Mouse (Mus musculus) fibroblast of lung, adult 2 months (primary cell): Measurements from ENCODE around the gene Plcb4.

Source experiments
- DNase-seq: peaks from one replicate; pipeline ENCODE4 v3.0.0-alpha.2; 2011; ENCODE audit warnings: low read depth

The Plcb4 gene

GRCm38 (mm10) chr2:135810841-135811240 is 152.0 kb downstream of the Plcb4 start:
- DNase-seq, result no peak

GRCm38 (mm10) chr2:135811453-135812101 is 152.8 kb downstream of the Plcb4 start:
- no peak for DNase-seq

DNA sequence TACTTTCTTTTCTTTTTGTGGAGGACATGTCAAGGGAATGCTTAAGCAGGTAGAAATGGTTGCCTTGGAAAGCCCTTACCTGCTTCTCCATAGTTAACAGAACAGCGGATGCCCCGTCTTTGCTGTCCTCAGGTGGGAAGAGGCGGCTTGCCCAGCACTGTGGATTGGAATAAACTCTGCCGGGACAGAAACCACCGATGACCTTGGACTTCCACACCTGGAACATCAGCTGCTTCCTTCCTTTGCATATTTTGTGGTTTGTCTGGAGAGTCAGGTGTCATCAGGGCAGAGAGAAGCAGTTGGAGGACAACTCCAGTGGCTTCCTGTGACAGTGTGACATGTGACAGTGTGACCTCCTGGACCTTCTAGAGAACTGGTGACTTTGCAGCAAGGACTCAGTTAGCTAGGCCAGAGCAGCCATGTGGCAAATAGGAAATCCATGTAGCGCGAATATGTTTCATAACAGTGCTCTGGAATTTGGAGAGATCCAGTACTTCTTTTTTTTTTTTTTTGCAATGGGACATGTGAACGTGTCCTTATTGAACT is 154.0 kb downstream of the Plcb4 start:
- no peak for DNase-seq

GRCm38 (mm10) chr2:135820691-135821090 is 161.9 kb downstream of the Plcb4 start:
- no peak for DNase-seq

DNA sequence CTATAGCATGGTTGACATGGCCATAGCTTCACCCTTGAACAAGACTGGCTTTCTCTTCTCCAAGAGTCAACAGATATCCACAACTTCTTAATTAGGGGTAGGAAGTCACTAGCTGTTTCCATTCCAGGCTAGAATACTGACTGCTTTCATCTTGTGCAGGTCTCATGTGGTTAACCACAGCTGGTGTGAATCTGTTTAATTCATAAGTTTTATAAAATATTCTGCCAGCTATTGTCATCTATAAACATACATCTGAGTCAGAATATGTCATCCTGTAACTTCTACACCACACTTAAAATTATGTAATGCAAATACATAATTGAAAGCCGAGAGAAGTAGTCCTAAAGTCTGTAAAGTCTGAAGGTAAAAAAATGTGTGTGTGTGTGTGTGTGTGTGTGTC is 164.9 kb downstream of the Plcb4 start:
- no peak for DNase-seq

DNA sequence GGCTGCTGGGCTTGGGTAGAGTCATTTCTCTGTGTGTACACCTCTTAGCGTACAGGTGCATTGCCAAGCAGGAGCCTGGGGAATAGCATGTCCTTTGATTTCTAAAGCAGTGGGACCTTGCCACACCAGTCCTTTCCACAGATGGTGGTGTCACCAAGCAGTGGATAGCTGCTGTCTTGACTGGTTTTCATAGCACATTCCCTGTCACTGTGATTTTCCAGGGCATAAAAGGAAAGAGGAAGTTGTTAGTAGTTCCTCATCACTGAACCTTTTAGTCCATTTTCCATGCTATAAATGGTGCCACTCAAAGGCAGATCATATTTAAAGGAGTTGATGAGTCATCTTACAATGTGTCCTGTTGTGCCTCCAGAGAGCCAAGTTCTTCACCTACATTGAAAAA is 165.9 kb downstream of the Plcb4 start:
- DNase-seq, result no peak

GRCm38 (mm10) chr2:135825645-135826044 is 166.8 kb downstream of the Plcb4 start:
- no peak for DNase-seq

- no peak for DNase-seq
Measured at GRCm38 (mm10) chr2:135826616-135827360, 168.0 kb downstream of the Plcb4 start.

GRCm38 (mm10) chr2:135828446-135828845 is 169.6 kb downstream of the Plcb4 start:
- no peak for DNase-seq

GRCm38 (mm10) chr2:135833743-135834142 is 174.9 kb downstream of the Plcb4 start:
- DNase-seq, result no peak

DNA sequence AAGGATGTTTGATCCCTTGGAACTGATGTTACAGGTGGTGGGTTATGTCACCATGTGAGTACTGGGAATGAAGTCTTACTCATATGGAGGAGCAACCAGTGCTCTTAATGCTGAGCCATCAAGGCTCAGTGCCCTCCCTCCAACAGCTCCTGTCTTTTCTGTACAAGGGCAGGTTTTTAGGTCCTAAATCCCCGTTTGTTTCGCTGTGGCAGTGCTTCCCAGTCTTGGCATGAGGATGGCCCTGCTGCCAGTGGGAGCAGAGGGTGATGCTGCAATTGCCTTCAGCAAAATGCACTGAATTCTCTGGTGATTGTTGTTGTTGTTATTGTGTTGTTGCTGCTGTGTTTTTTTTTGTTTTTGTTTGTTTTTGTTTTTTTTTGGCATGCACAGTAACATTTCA is 175.6 kb downstream of the Plcb4 start:
- DNase-seq, result no peak

DNA sequence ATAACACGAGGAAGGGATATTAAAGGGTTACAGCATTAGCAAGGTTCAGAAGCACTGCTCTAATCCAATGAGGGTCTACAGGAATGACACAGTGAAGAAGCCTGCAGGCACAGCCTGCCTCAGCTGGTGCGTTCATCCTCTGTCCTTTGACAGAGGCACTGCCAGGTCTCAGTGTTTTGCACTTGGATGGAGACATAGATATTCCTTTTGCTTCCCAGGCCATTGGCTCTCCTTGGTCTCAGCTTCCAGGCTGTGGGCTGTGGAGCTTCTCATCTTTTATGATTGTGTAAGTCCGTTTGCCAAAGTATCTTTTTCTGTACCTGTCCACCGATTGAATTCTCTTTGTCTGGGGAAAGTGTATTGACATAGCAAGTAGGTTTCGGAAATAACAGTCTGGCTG is 177.1 kb downstream of the Plcb4 start:
- DNase-seq, result no peak

- DNase-seq, result no peak
Measured at GRCm38 (mm10) chr2:135836426-135836825, 177.6 kb downstream of the Plcb4 start.

DNA sequence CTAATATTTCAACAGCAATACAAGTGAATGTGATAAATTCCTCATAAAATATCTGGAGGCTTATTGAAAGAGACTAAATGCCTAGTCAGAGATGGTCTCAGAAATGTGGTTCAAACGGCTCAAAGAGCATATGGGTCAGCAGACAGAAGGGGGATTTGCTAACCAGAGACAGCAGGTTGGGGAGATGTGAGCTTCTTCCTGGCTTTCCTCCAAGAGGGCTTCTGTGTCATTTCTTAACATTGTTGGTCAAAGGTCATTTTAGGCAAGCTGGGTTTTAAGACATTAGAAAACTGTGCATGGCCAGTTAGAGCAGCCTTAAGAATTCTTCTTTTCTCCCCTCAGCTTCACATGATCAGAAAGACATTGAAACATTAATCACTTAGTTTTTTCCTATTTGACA is 178.9 kb downstream of the Plcb4 start:
- DNase-seq, result no peak

DNA sequence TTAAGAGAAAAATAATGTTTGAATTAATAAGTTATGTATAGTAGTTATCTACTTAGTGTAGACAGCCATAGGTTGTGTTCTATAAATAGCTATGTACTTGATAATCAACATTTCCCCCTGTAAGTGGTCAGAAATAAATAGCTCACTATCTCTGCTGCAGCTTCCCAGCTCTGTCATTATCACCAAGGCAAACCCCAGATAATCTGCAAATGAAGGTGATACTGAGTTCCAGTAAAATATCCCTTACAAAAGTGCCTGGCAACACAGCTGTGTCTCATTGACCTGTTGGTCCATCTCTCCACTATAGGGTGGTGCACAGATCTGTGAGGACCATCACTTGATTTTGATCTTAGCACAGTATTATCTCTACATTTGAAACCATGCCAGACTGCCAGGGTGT is 179.3 kb downstream of the Plcb4 start:
- DNase-seq, result no peak

GRCm38 (mm10) chr2:135838651-135839286 is 180.0 kb downstream of the Plcb4 start:
- no peak for DNase-seq

GRCm38 (mm10) chr2:135843721-135844120 is 184.9 kb downstream of the Plcb4 start:
- no peak for DNase-seq

DNA sequence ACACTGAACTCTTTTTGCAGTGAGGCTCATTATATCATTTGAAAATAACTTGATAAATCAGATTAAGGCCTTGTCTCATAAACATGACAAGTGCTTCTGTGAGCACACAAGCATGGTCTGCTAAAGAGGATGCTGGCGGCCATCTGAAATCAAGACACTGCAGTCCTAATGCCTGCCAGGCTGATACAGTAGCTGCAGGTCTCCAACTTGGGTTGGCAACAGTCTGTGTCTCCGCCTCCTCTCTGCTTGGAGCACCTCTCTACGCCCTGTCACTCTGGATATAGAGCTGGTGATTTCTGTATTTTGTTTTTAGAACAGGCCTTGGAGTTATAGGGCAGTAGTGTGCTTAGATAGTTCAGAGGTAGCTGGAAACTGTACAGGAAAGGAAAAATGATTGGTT is 188.1 kb downstream of the Plcb4 start:
- DNase-seq, result no peak

GRCm38 (mm10) chr2:135847738-135848137 is 188.9 kb downstream of the Plcb4 start:
- DNase-seq, result no peak

DNA sequence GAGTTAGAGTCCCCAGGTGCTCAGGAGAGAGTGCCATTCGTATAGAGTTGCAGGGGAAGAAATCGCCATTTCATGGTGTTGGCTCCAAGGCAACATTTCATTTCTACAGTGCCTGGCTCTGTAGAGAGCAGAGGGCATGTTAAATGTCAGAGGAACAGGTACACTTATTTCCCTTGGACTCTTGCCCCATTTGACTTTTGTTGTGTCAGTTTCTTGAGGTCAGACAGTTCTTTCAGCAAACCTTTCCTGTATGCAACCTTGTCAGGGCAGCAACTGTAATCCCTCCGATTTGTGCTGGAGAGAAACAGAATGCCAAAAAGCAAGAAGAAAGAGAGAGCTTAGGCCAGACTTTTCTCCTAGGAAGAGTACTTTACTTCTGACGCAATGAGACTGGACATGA is 189.4 kb downstream of the Plcb4 start:
- DNase-seq, result no peak

GRCm38 (mm10) chr2:135851964-135852363 is 193.2 kb downstream of the Plcb4 start:
- no peak for DNase-seq

DNA sequence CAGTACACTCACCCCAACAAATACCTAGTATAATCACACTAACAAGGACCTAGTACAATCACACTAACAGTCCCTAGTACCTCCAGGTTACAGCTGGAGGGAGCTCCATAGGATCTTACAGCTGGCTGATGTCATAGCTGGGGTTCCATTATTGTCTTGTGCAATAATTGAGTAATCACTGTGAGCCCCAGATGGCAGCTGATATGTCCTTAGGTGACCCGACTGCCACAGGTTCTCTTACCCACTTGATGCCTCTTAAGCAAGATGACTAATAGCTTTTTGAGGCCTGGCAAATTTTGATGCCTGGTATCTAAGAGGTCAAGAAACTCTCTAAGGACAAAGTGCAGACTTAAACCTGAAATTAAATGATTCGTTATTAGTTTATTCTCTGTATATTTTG is 194.3 kb downstream of the Plcb4 start:
- DNase-seq, result no peak

DNA sequence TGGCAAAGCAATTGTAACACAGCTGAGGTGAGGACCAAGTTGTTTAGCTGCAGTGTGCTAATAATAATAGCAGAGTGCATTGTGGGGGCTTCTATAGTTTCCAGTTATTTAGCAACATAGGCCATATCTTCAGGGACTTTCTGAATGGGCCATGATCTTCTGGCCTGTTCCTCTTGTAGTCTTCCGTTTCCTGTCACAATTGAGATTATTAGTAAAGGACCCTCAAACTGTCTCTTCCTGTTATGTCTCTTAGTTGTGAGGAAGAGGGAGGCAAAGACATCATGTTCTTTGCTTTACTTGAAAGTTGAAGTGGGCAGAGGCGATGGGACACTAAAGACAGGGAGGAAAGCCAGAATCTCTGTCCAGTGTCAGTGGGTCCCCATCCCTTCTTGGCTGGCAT is 195.2 kb downstream of the Plcb4 start:
- DNase-seq, result no peak
